Mouse (Mus musculus) erythroid progenitor cell, adult 5-6 weeks (primary cell): ENCODE measurements around the gene Taf1c. TPM values are rescaled to one million over a fixed set of nuclear protein-coding genes. Genes with fewer than 3 reads are reported as not detected.

ENCODE experiments used
- ATAC-seq: replicated peaks from 2 replicates; pipeline ENCODE4 v1.8.0; 2016; ENCODE audit warnings: moderate number of reproducible peaks, mild to moderate bottlenecking, moderate TSS enrichment, inconsistent platforms; ENCODE audit not compliant: poor library complexity, low FRiP score, severe bottlenecking
- total RNA-seq, 2 experiments: library from RNA; stranded (forward) in 1 of 2; stranded (reverse) in 1 of 2; fragments of 150-400 nt in 1 of 2; fragments of 186-747, 209-891 nt in 1 of 2; gene quantifications; 2 replicates each; pipeline versions ENCODE4 v1.2.3 to v1.2.4; 2015 to 2017; ENCODE audit warnings: low replicate concordance in 2 of 2

Taf1c gene
- total RNA-seq, 2 experiments from 2014 or later = 2.4 to 2.5 TPM

- ATAC-seq = no peak
Measured at GRCm38 (mm10) chr8:119580441-119581161, 24.4 kb downstream of the Taf1c start.

GRCm38 (mm10) chr8:119579096-119579495 lies 25.9 kb downstream of the Taf1c start:
- ATAC-seq = no peak

- ATAC-seq = no peak; the same call in 1 of the 2 replicates
Measured at GRCm38 (mm10) chr8:119575366-119575726, 29.7 kb downstream of the Taf1c start.

- ATAC-seq = peak; percentile 86
Measured at GRCm38 (mm10) chr8:119574437-119575365, 30.3 kb downstream of the Taf1c start, which contains the start of the genes Hsdl1 and Dnaaf1. Gene Hsdl1, minus strand, starts transcription at chr8:119575183. Gene Dnaaf1, plus strand, starts transcription at chr8:119575235.

- ATAC-seq = no peak
Measured at GRCm38 (mm10) chr8:119572411-119572810, 32.6 kb downstream of the Taf1c start.

GRCm38 (mm10) chr8:119571135-119571534 lies 33.9 kb downstream of the Taf1c start:
- ATAC-seq = no peak

- ATAC-seq = no peak
Measured at GRCm38 (mm10) chr8:119569881-119570280, 35.1 kb downstream of the Taf1c start.

- no peak for ATAC-seq
Measured at GRCm38 (mm10) chr8:119568951-119569350, 36.1 kb downstream of the Taf1c start.

GRCm38 (mm10) chr8:119568251-119568650 lies 36.8 kb downstream of the Taf1c start:
- ATAC-seq = no peak

- ATAC-seq = no peak
Measured at GRCm38 (mm10) chr8:119566367-119566766, 38.7 kb downstream of the Taf1c start.

- ATAC-seq = no peak
Measured at GRCm38 (mm10) chr8:119563849-119564251, 41.2 kb downstream of the Taf1c start.

- ATAC-seq = no peak
Measured at GRCm38 (mm10) chr8:119559402-119559720, 45.7 kb downstream of the Taf1c start.

- peak; percentile 92 for ATAC-seq
Measured at GRCm38 (mm10) chr8:119558603-119559401, 46.2 kb downstream of the Taf1c start, which contains the start of gene Mbtps1. Gene Mbtps1, minus strand, starts transcription at chr8:119558735.

GRCm38 (mm10) chr8:119557821-119558602 lies 47.0 kb downstream of the Taf1c start:
- ATAC-seq = peak; percentile 67

GRCm38 (mm10) chr8:119557132-119557531 lies 47.9 kb downstream of the Taf1c start:
- no peak for ATAC-seq

- ATAC-seq = no peak
Measured at GRCm38 (mm10) chr8:119555861-119556260, 49.2 kb downstream of the Taf1c start.

- ATAC-seq = no peak
Measured at GRCm38 (mm10) chr8:119552967-119553366, 52.1 kb downstream of the Taf1c start.

GRCm38 (mm10) chr8:119548560-119549113 lies 56.4 kb downstream of the Taf1c start:
- ATAC-seq = no peak
